Mouse (Mus musculus) liver, postnatal 0 days (tissue): ENCODE measurements around the gene Frzb.

Experiments used
- CTCF ChIP-seq: sonication (generic); IDR thresholded peaks from 2 replicates; pipeline ENCODE4 v1.5.1; 2016; ENCODE audit warnings: antibody characterized with exemption, low read depth
- EP300 ChIP-seq: IDR thresholded peaks from 2 replicates; pipeline ENCODE4 v1.6.1; 2016; ENCODE audit warnings: antibody characterized with exemption, low read depth, mild to moderate bottlenecking

- TF ChIP-seq CTCF (no peak), EP300 (no peak)
These were observed at the start of gene Frzb for GRCm38 (mm10) chr2:80447291-80447791.
